Mouse (Mus musculus): ENCODE measurements around the gene Kif3b.

- TF ChIP-seq CTCF (IDR thresholded peaks at IDR 0.05; ENCODE audit: low read depth) (no peak), EP300 (IDR thresholded peaks at IDR 0.05; ENCODE audit: low read depth) (no peak)
These were observed 3.4 kb upstream of the Kif3b start for GRCm38 (mm10) chr2:153287835-153288234.
